Mouse (Mus musculus) yolk sac, embryonic 10.5 days (tissue): Measurements from ENCODE around the gene Rims1.

ENCODE experiments used
- DNase-seq: peaks from one replicate; pipeline ENCODE4 v3.0.0-alpha.2; 2017; ENCODE audit warnings: low spot score

Rims1 gene

DNA sequence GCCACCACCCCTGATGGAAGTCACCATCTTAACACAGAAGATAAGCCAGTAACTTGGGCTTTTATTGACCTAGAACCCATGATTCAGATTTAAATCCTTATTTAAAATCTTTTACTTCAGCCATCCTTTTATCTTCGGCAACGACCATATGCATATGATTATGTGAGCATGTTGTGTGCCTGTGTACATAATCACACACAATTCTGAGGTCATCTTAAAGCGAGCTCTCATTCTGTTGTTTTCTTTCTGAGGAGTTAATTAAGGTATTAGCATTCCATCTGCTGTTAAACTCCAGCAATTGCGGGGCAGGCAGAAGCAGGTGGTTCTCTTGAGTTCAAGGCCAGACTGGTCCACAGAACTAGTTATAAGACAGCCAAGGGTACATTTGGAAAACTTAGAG, 452.1 kb downstream of the Rims1 start:
- no peak for DNase-seq

GRCm38 (mm10) chr1:22338914-22339313, 466.9 kb downstream of the Rims1 start:
- no peak for DNase-seq

DNA sequence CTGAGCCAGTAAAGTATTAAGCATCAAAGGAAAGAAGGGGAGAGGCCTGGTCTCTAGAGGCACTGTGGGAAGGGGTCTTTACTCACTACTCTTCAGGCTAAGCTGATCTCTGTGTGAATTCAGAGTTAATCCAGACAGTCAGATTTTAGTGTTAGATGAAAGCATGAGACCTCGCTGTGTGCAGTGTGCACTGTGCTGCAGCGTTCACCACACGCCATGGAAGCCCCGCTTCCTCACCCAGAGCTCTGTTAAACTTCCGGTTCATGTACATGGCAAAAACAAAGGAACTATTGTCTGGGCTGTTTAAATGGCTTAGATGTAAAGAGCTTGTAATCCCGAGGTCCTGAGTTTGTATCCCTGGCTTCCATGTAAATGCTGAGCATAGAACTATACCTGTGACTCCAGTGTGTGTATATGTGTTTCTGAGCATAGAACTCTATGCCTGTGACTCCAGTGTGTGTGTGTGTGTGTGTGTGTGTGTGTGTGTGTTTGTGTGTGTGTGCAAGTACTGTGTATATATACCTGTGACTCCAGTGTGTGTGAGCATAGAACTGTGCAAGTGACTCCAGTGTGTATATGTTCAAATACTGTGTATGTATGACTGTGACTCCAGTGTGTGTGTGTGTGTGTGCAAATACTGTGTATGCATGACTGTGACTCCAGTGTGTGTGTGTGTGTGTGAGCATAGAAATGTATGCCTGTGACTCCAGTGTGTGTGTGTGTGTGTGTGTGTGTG, 484.7 kb downstream of the Rims1 start:
- no peak for DNase-seq

GRCm38 (mm10) chr1:22315537-22315936, 490.3 kb downstream of the Rims1 start:
- DNase-seq, result peak; percentile 15

GRCm38 (mm10) chr1:22311471-22311870, 494.3 kb downstream of the Rims1 start:
- no peak for DNase-seq

- no peak for DNase-seq
These were observed 499.3 kb downstream of the Rims1 start for GRCm38 (mm10) chr1:22306519-22306918.

DNA sequence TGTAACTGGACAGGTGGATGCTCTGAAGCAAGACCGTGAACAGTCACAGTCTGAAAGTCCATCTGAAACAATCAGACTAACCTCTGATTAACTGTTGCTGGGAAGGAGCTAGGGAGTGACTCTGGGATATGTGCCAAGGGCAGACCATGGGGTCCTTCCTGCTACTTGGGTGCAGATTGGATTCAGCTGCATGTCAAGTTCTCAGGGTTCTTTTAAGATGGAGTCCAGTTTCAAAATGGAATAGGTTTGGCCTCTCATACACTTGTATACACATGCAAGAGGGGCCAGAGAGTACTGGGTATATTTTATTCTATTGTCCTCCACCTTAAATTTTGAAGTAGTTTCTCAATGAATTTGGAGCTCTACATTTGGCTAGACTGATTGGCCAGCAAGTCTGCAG, 499.9 kb downstream of the Rims1 start:
- DNase-seq, result no peak

DNA sequence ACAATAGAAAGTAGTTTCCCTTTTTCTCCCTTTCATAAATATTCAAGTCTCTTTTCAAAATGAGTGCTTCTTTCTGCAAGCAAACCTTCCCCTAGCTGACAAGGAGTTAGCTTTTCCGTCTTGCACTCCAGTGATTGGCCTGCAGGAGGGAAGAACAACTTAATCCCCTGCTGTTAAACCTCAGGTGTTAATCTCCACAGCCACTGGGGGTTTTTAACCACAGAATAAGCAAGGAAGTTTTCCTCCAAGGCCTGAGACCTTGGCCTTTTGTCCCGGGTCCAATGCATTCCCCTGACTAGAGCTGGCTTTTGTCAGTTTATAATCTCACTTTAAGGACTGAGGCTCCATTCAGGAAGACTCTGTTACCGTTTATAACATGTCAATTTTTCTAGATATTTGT, 511.8 kb downstream of the Rims1 start:
- DNase-seq, result no peak

- no peak for DNase-seq
These were observed 512.5 kb downstream of the Rims1 start for GRCm38 (mm10) chr1:22293310-22293709.

GRCm38 (mm10) chr1:22286807-22287206, 519.0 kb downstream of the Rims1 start:
- no peak for DNase-seq

- no peak for DNase-seq
These were observed 525.8 kb downstream of the Rims1 start for GRCm38 (mm10) chr1:22279954-22280353.

- peak; percentile 31 for DNase-seq
These were observed 531.7 kb downstream of the Rims1 start for GRCm38 (mm10) chr1:22274081-22274480.

DNA sequence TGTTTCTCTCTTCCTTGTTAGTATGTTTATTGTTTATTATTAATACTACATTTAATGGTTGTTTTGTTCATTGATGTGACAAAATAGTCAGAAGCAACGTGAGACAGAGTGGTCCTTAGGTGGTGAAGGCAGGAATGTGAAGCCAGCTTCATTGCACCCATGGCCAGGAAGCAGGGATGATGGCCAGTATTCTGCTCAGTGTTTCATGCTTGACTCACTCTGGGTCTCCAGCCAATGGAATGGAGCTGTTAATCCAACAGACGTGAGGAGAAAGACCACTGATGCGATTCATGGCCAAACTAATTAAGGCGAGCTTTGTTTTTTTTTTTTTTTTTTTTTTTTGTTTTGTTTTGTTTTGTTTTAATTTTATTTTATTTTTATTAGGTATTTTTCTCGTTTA, 535.7 kb downstream of the Rims1 start:
- no peak for DNase-seq

DNA sequence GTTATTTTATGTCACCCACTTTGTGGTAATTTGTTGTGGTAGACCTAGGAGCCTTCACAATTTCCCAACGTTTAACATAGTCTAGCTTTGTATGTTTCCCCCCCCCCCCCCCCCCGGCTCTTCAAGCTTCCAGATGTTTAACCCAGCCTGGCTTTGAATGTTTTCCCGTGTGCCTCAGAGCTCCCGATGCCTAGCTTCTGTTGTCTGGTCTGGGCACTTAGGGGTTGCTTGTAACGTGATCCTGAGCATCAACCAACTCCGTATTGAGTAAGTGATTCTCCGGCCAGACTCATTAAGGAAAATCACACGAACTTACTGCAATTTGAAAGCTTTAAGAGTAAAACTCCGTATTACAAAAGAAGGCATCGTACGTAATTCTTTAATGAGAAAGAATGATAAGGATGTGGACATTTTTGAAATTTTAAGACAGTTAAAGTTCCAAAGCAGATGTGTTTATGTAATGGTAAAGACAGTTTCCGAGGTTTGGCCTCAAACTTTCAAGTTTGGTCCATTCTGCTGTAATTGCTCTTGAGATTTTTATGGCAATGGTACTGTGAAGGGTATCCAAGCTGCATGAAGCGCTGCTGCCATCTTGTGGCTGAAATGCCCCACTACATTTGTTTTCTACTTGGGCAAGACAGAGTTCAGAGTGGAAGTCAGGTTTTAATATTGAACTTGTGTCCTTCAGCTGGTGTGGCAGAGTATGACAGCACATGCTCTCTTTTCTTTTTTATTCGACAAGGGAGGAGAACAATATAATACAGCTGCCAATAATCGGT, 537.0 kb downstream of the Rims1 start:
- DNase-seq, result peak; percentile 64

DNA sequence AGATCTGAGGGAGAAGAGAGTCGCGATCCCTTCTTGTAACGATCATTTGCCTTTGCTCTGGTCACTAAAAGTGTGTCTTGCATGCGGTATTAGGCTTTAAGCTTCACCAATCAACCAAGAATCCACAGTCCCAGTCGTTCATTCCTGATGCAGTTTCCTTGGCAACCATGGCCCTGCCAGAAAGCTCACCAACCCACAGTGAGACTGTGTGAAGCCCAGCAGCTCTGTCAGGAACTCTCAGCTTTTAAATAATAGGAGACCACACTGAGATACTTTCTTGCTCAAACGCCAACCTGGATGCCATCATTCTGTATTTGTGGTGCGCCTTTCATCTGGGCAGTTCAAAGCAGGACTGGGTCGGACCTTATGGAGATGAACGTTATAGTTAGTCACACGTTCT, 539.3 kb downstream of the Rims1 start:
- DNase-seq, result no peak

DNA sequence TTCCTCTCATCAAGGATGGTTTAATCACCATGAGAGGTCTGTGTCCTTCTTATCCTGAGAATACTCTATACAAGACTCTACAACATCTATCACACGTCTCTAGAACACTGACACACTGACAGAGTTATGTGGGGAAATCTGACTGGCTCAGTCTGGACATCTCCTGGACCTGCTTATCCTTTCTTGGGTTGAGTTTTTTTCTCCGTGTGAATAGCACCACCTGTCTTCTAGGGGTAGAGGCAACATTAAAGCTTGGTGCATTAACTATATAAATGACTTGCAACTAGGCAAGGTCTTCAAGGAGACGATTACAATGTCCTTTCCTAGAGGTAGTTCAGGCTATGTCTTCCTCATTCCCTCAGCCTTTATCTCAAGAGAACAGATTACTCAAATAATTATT, 540.3 kb downstream of the Rims1 start:
- DNase-seq, result no peak

- no peak for DNase-seq
These were observed 543.4 kb downstream of the Rims1 start for GRCm38 (mm10) chr1:22262169-22262950.

- no peak for DNase-seq
These were observed 544.1 kb downstream of the Rims1 start for GRCm38 (mm10) chr1:22261702-22262101.

- no peak for DNase-seq
These were observed 545.5 kb downstream of the Rims1 start for GRCm38 (mm10) chr1:22260291-22260690.

DNA sequence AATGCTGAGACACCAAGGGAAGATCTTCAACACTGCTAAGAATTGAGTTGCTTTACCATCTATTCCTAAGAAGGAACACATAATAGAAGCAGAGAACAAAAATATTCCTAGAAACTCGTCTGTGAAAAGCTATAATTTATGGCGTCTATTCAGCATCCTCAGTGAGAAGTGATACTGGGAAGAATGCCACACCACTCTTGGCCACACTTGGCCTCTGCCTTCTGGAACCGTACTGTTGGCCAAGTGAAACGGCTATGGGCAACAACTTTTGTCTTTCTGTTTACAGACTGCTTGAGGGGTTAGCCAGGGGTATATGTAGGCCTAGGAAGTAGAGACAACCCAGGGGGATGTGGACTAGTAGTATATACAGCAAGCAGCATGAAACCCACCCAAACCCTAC, 547.4 kb downstream of the Rims1 start:
- no peak for DNase-seq

DNA sequence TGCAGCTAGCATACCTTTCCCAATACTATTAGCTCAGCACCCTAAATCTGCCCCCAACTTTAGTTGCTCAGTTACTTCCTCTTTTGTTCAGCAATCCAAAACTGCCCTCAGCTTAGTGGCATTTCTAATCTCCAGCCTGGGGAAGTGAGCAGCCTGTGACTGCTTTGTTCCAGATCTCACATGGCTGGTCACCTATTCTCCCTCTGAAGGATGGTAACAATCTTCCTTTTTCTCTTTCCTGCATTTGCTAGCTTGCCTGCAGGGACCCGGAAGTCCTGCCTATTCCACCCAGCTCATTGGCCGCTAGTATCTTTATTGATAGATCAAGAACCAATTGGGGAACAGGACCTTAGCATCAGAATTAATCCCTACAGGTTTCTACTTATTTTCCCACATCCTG, 551.5 kb downstream of the Rims1 start:
- DNase-seq, result no peak

GRCm38 (mm10) chr1:22252873-22253272, 552.9 kb downstream of the Rims1 start:
- no peak for DNase-seq

DNA sequence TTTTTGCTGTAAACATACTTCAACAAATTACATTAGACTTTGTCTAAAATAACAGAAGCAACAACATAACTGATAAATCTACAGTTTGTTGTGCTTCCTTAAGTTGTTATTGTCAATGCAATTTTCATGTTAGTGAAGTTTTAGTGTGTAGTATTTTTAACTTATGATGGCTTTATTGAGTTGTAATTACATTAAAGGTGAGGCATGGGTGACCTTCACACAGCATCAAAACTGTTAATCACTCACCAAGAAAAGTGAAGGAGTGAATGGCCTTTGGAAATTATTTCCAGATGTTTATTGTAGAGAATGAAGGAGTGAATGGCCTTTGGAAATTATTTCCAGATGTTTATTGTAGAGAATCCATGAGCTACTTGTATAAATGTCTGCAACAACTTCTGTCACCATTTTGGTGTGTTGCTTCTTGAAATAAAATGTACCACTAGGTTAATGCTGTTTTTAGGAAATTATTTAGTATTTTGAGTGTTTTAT, 556.9 kb downstream of the Rims1 start:
- DNase-seq, result no peak
